Mouse (Mus musculus): ENCODE data around the gene Rtl1. TPM values are rescaled to one million over a fixed set of nuclear protein-coding genes. Genes with fewer than 3 reads are reported as not detected.

Gene Rtl1
- total RNA-seq (2014; rRNA removed; ENCODE audit: low replicate concordance), result 0.15 and 0.23 TPM in 2 replicates
- polyA plus RNA-seq (2015; fragmentation: Nextera tagmentation; extraction: Ambion mirVana), result 0.14 and 0.16 TPM in 2 replicates

DNA sequence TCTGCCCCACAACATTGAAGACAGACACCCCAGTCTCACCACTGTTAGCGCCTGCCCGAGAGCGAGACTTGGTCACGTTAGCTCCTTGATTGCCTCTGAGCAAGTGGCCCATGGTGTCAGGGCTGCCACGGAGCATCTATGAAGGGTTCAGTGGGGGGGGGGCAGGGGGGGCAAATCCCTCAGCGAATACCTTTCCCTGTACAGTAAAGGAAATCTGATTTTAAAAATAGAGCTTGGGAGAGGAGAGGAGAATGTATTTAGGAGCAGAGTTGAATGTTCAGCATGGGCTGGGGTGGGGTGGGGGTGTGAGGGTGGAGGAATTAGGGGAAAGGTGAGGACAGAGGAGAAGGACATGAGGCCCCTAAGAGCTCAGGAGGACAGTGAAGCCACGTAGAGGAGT, at the start of gene Rtl1:
Gene Rtl1 (minus strand): TSS at position 101 of the 400 bp plus-strand sequence.
- H3K4me3 ChIP-seq (ENCODE audit: low read depth, low read length), result no peak within 1 kb of the TSS
- no peak within 1 kb of the TSS for H3K4me2 ChIP-seq (ENCODE audit: low read depth, low read length)
- H3K9me3 ChIP-seq (replicated peaks; ENCODE audit: control insufficient read depth, low read length), result no peaks in the 10 kb centered on the region
- no peak within 1 kb of the TSS for H3K9ac ChIP-seq (replicated peaks; ENCODE audit: low read depth, low read length)
- DNase-seq (ENCODE audit: low spot score), result no peak
- no peak for ATAC-seq (ENCODE audit: insufficient read depth, low read depth)
- no peaks in the 10 kb centered on the region for H3K36me3 ChIP-seq (replicated peaks; ENCODE audit: control insufficient read depth, insufficient read depth, low read length)
- H3K4me1 ChIP-seq (ENCODE audit: control insufficient read depth, insufficient read depth), result peaks cover 10% of the 10 kb centered on the region; the same call in 1 of the 2 replicates
- 69% methylated on average over 7 of the region's 7 CpGs for WGBS
- no peak within 1 kb of the TSS for H3K27ac ChIP-seq (ENCODE audit: low read depth)
- no peak for TF ChIP-seq EP300 (IDR thresholded peaks at IDR 0.05; ENCODE audit: low read depth)
- TF ChIP-seq CTCF (IDR thresholded peaks at IDR 0.05; ENCODE audit: low read depth), result no peak
- no peaks in the 10 kb centered on the region for H3K27me3 ChIP-seq (ENCODE audit: control insufficient read depth, insufficient read depth, low read length)

DNA sequence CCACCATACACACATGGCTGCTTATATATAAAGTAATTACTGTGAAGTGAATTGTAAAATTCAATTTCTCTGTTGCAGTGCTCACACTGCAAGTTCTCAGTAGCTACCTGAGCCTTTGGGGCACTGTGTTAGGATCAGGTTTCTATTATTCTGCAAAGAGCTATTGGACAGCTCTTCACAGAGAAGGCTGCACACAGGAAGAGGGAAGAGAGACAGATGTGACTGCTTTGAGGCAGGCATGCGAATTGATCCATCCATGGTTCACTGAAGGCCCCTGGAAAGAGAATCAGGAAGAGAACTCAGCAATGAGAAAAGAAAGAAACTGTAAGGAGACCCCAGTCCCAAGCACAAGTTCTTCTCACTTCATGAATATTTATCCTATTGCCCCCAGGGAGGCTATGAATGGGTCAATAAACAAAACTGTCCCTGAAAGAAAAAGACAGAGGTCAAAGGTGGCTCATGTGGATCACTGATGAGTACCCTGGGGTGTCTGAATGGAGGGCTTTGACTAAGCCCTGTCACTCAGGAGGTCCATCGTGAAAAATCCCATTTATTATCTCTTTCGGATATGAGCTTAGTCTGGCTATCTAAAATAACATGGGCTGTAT, 40.5 kb upstream of the Rtl1 start:
- H3K4me1 ChIP-seq (ENCODE audit: control insufficient read depth, insufficient read depth), result no peaks in the 10 kb centered on the region
- H3K27ac ChIP-seq (ENCODE audit: low read depth), result no peak overlapping the region
- H3K4me2 ChIP-seq (ENCODE audit: low read depth, low read length), result no peak overlapping the region
- 58% methylated on average over 3 of the region's 3 CpGs for WGBS
- no peak for DNase-seq (ENCODE audit: low spot score)
- no peak overlapping the region for H3K4me3 ChIP-seq (ENCODE audit: low read depth, low read length)
- H3K27me3 ChIP-seq (ENCODE audit: control insufficient read depth, insufficient read depth, low read length), result no peaks in the 10 kb centered on the region
- TF ChIP-seq CTCF (IDR thresholded peaks at IDR 0.05; ENCODE audit: low read depth) (no peak), EP300 (IDR thresholded peaks at IDR 0.05; ENCODE audit: low read depth) (no peak)
- H3K9me3 ChIP-seq (replicated peaks; ENCODE audit: control insufficient read depth, low read length), result no peaks in the 10 kb centered on the region
- H3K9ac ChIP-seq (replicated peaks; ENCODE audit: low read depth, low read length), result no peak overlapping the region
- no peaks in the 10 kb centered on the region for H3K36me3 ChIP-seq (replicated peaks; ENCODE audit: control insufficient read depth, insufficient read depth, low read length)
- ATAC-seq (ENCODE audit: insufficient read depth, low read depth), result no peak

- no peaks in the 10 kb centered on the region for H3K9me3 ChIP-seq (replicated peaks; ENCODE audit: control insufficient read depth, low read length)
- no peak overlapping the region for H3K9ac ChIP-seq (replicated peaks; ENCODE audit: low read depth, low read length)
- no peak overlapping the region for H3K4me2 ChIP-seq (ENCODE audit: low read depth, low read length)
- no peak for DNase-seq (ENCODE audit: low spot score)
- ATAC-seq (ENCODE audit: insufficient read depth, low read depth), result no peak
- 46% methylated on average over 3 of the region's 3 CpGs for WGBS
- TF ChIP-seq EP300 (IDR thresholded peaks at IDR 0.05; ENCODE audit: low read depth) (no peak), CTCF (IDR thresholded peaks at IDR 0.05; ENCODE audit: low read depth) (no peak)
- no peak overlapping the region for H3K27ac ChIP-seq (ENCODE audit: low read depth)
- no peaks in the 10 kb centered on the region for H3K27me3 ChIP-seq (ENCODE audit: control insufficient read depth, insufficient read depth, low read length)
- H3K4me1 ChIP-seq (ENCODE audit: control insufficient read depth, insufficient read depth), result no peaks in the 10 kb centered on the region
- H3K4me3 ChIP-seq (ENCODE audit: low read depth, low read length), result no peak overlapping the region
- H3K36me3 ChIP-seq (replicated peaks; ENCODE audit: control insufficient read depth, insufficient read depth, low read length), result no peaks in the 10 kb centered on the region
Observed at GRCm38 (mm10) chr12:109632035-109632434, 31.9 kb upstream of the Rtl1 start.

DNA sequence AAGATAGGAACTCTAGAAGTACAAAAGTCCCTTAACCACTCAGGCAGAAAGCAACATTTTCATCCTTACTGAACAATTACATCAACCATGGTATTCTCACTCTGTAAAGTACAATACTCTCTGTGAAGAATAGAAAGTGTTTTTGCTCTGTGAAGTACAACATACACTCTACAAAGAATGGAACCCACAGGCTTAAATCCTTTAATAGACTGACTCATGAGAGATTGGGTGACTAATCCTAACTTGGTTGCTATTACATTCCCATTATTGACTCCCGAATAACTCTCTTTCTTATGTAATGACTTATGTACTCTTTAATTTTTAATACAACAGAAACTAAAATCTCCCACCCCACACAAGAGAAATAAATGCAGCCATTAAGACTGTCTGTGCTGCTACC, 28.8 kb upstream of the Rtl1 start:
- no peaks in the 10 kb centered on the region for H3K27me3 ChIP-seq (ENCODE audit: control insufficient read depth, insufficient read depth, low read length)

DNA sequence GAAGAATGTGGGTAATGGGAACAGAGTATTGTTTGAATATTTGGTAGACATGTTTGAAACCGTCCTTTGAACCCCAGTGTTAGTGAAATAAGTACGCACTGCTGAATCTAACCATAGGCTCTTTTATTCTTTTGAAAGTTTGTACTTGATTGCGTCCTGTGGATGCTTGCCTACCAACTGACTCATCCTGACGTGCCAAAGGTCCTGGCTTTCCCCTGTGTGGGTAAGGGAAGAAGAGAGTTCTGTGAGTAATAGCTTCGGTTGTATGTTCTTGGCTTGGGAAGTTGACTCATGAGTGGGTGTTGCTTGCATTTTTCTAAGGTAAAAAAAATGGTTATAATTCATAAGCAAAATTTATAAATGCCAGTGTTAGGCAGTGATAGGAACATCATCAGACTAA, 26.8 kb upstream of the Rtl1 start:
- no peaks in the 10 kb centered on the region for H3K27me3 ChIP-seq (ENCODE audit: control insufficient read depth, insufficient read depth, low read length)
- WGBS, result 78% methylated on average over 5 of the region's 5 CpGs

More for the DNA sequence above, 28.8 kb upstream of the Rtl1 start:
- no peak overlapping the region for H3K9ac ChIP-seq (replicated peaks; ENCODE audit: low read depth, low read length)
- ATAC-seq (ENCODE audit: insufficient read depth, low read depth), result no peak
- no peaks in the 10 kb centered on the region for H3K36me3 ChIP-seq (replicated peaks; ENCODE audit: control insufficient read depth, insufficient read depth, low read length)
- no peak for DNase-seq (ENCODE audit: low spot score)
- H3K27ac ChIP-seq (ENCODE audit: low read depth), result no peak overlapping the region
- no peak overlapping the region for H3K4me2 ChIP-seq (ENCODE audit: low read depth, low read length)
- no peaks in the 10 kb centered on the region for H3K9me3 ChIP-seq (replicated peaks; ENCODE audit: control insufficient read depth, low read length)
- no peak overlapping the region for H3K4me3 ChIP-seq (ENCODE audit: low read depth, low read length)
- 87% methylated on average over 1 of the region's 1 CpGs for WGBS
- no peak for TF ChIP-seq EP300 (IDR thresholded peaks at IDR 0.05; ENCODE audit: low read depth)
- TF ChIP-seq CTCF (IDR thresholded peaks at IDR 0.05; ENCODE audit: low read depth), result no peak
- H3K4me1 ChIP-seq (ENCODE audit: control insufficient read depth, insufficient read depth), result no peaks in the 10 kb centered on the region

DNA sequence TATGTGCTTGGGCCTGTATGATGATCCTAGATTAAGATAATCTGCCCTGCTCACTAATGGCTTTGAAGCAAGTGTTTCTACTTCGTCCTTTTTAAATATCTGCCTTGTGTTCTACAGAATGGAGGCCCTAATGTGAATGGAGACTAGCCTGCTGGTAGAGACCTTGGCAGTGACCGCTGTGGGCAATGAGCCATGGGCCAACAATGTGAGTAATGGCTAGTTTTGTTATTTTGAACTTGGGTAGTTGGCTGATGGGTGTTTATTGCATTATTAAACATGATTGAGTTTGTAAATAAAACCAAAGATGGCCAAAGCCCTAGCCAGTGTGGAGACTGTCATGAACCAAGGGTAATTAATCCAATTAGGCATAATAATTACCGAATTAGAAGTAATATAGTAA, 20.1 kb upstream of the Rtl1 start:
- Histone ChIP-seq H3K9me3 (replicated peaks; ENCODE audit: control insufficient read depth, low read length) (no peaks in the 10 kb centered on the region), H3K27ac (ENCODE audit: low read depth) (no peak overlapping the region), H3K4me1 (ENCODE audit: control insufficient read depth, insufficient read depth) (no peaks in the 10 kb centered on the region), H3K4me2 (ENCODE audit: low read depth, low read length) (no peak overlapping the region), H3K9ac (replicated peaks; ENCODE audit: low read depth, low read length) (no peak overlapping the region), H3K4me3 (ENCODE audit: low read depth, low read length) (no peak overlapping the region), H3K27me3 (ENCODE audit: control insufficient read depth, insufficient read depth, low read length) (no peaks in the 10 kb centered on the region), H3K36me3 (replicated peaks; ENCODE audit: control insufficient read depth, insufficient read depth, low read length) (no peaks in the 10 kb centered on the region)
- WGBS, result 80% methylated on average over 3 of the region's 3 CpGs
- no peak for ATAC-seq (ENCODE audit: insufficient read depth, low read depth)
- TF ChIP-seq EP300 (IDR thresholded peaks at IDR 0.05; ENCODE audit: low read depth) (no peak), CTCF (IDR thresholded peaks at IDR 0.05; ENCODE audit: low read depth) (no peak)
- no peak for DNase-seq (ENCODE audit: low spot score)

More for the DNA sequence above, 26.8 kb upstream of the Rtl1 start:
- DNase-seq (ENCODE audit: low spot score), result no peak
- H3K4me1 ChIP-seq (ENCODE audit: control insufficient read depth, insufficient read depth), result no peaks in the 10 kb centered on the region
- no peak overlapping the region for H3K4me2 ChIP-seq (ENCODE audit: low read depth, low read length)
- H3K9me3 ChIP-seq (replicated peaks; ENCODE audit: control insufficient read depth, low read length), result no peaks in the 10 kb centered on the region
- no peak for ATAC-seq (ENCODE audit: insufficient read depth, low read depth)
- H3K4me3 ChIP-seq (ENCODE audit: low read depth, low read length), result no peak overlapping the region
- H3K36me3 ChIP-seq (replicated peaks; ENCODE audit: control insufficient read depth, insufficient read depth, low read length), result no peaks in the 10 kb centered on the region
- no peak for TF ChIP-seq EP300 (IDR thresholded peaks at IDR 0.05; ENCODE audit: low read depth)
- no peak for TF ChIP-seq CTCF (IDR thresholded peaks at IDR 0.05; ENCODE audit: low read depth)
- no peak overlapping the region for H3K27ac ChIP-seq (ENCODE audit: low read depth)
- no peak overlapping the region for H3K9ac ChIP-seq (replicated peaks; ENCODE audit: low read depth, low read length)
